Mouse (Mus musculus) E14TG2a.4 (cell line): ENCODE measurements around the gene Acvr2a.
A peak's percentile ranks its signal among the peaks of the same experiment; 100 is the strongest.

Source experiments
- H3K27me3 ChIP-seq: 2 replicates; pipeline ENCODE4 v1.6.1; 2014; ENCODE audit warnings: low read length, control low read depth; ENCODE audit not compliant: insufficient read depth
- H3K36me3 ChIP-seq: 2 replicates; pipeline ENCODE4 v1.6.1; 2014; ENCODE audit warnings: low read length, control low read depth; ENCODE audit not compliant: insufficient read depth
- H3K4me1 ChIP-seq: replicated peaks from 2 replicates; pipeline ENCODE4 v1.6.1; 2014; ENCODE audit warnings: low read depth, low read length, control low read depth
- H3K4me3 ChIP-seq: replicated peaks from 2 replicates; pipeline ENCODE4 v1.5.1; 2014; ENCODE audit warnings: mild to moderate bottlenecking, low read length
- H3K9me3 ChIP-seq: 2 replicates; pipeline ENCODE4 v1.6.1; 2014; ENCODE audit warnings: low read length, control low read depth
- CTCF ChIP-seq: conservative IDR thresholded peaks from 2 replicates; pipeline ENCODE4 v1.5.1; 2014; ENCODE audit warnings: low read length
- NANOG ChIP-seq: IDR thresholded peaks from 2 replicates; pipeline ENCODE4 v1.6.1; 2014; ENCODE audit warnings: borderline replicate concordance, low read length, mixed read lengths
- POU5F1 ChIP-seq: IDR thresholded peaks from 2 replicates; pipeline ENCODE4 v1.6.1; 2014; ENCODE audit warnings: low read length, borderline replicate concordance

Gene Acvr2a

GRCm38 (mm10) chr2:48815039-48815590, 1.2 kb downstream of the Acvr2a start:
- Histone ChIP-seq H3K36me3 (no peaks in the 10 kb centered on the region), H3K4me1 (peaks cover 36% of the 10 kb centered on the region), H3K27me3 (peaks cover 14% of the 10 kb centered on the region), H3K4me3 (peak overlapping the region; percentile 89), H3K9me3 (peaks cover 3% of the 10 kb centered on the region; the same call in 1 of the 2 replicates)
- TF ChIP-seq NANOG, result no peak

- Histone ChIP-seq H3K36me3 (no peaks in the 10 kb centered on the region), H3K27me3 (peaks cover 14% of the 10 kb centered on the region)
Observed at GRCm38 (mm10) chr2:48816141-48817028, 2.5 kb downstream of the Acvr2a start.

GRCm38 (mm10) chr2:48825878-48826277, 12.0 kb downstream of the Acvr2a start:
- TF ChIP-seq CTCF (no peak), NANOG (no peak), POU5F1 (no peak)
- H3K27me3 ChIP-seq, result no peaks in the 10 kb centered on the region
- H3K36me3 ChIP-seq, result no peaks in the 10 kb centered on the region
- no peak overlapping the region for H3K4me3 ChIP-seq
- H3K9me3 ChIP-seq, result no peaks in the 10 kb centered on the region
- H3K4me1 ChIP-seq, result no peaks in the 10 kb centered on the region

More at GRCm38 (mm10) chr2:48816141-48817028, 2.5 kb downstream of the Acvr2a start:
- no peak for TF ChIP-seq POU5F1
- TF ChIP-seq NANOG, result no peak
- no peak for TF ChIP-seq CTCF
- Histone ChIP-seq H3K9me3 (no peaks in the 10 kb centered on the region), H3K4me1 (peaks cover 39% of the 10 kb centered on the region), H3K4me3 (0 out of 2 replicates have a peak overlapping the region, but pooled peaks have one; percentile 89)

GRCm38 (mm10) chr2:48826380-48826779, 12.5 kb downstream of the Acvr2a start:
- TF ChIP-seq CTCF (no peak), POU5F1 (no peak)
- H3K27me3 ChIP-seq, result no peaks in the 10 kb centered on the region
- no peaks in the 10 kb centered on the region for H3K9me3 ChIP-seq
- no peaks in the 10 kb centered on the region for H3K4me1 ChIP-seq
- no peaks in the 10 kb centered on the region for H3K36me3 ChIP-seq
- H3K4me3 ChIP-seq, result no peak overlapping the region

- Histone ChIP-seq H3K4me3 (no peak overlapping the region), H3K36me3 (no peaks in the 10 kb centered on the region), H3K9me3 (no peaks in the 10 kb centered on the region), H3K4me1 (peaks cover 4% of the 10 kb centered on the region; the same call in 1 of the 2 replicates), H3K27me3 (no peaks in the 10 kb centered on the region)
- TF ChIP-seq POU5F1, result no peak
- no peak for TF ChIP-seq CTCF
- no peak for TF ChIP-seq NANOG
Observed at GRCm38 (mm10) chr2:48830492-48830891, 16.6 kb downstream of the Acvr2a start.

GRCm38 (mm10) chr2:48832305-48832704, 18.4 kb downstream of the Acvr2a start:
- no peaks in the 10 kb centered on the region for H3K9me3 ChIP-seq
- H3K4me3 ChIP-seq, result no peak overlapping the region
- no peaks in the 10 kb centered on the region for H3K27me3 ChIP-seq
- H3K4me1 ChIP-seq, result peaks cover 4% of the 10 kb centered on the region; the same call in 1 of the 2 replicates
- TF ChIP-seq POU5F1, result no peak
- no peak for TF ChIP-seq CTCF
- no peak for TF ChIP-seq NANOG
- no peaks in the 10 kb centered on the region for H3K36me3 ChIP-seq

- H3K4me3 ChIP-seq, result no peak overlapping the region
- H3K36me3 ChIP-seq, result no peaks in the 10 kb centered on the region
Observed at GRCm38 (mm10) chr2:48833884-48834450, 20.1 kb downstream of the Acvr2a start.

GRCm38 (mm10) chr2:48841611-48842470, 27.9 kb downstream of the Acvr2a start:
- Histone ChIP-seq H3K27me3 (no peaks in the 10 kb centered on the region), H3K4me3 (no peak overlapping the region), H3K36me3 (no peaks in the 10 kb centered on the region), H3K9me3 (no peaks in the 10 kb centered on the region), H3K4me1 (no peaks in the 10 kb centered on the region)
- TF ChIP-seq CTCF, result no peak
- no peak for TF ChIP-seq NANOG
- TF ChIP-seq POU5F1, result no peak

More at GRCm38 (mm10) chr2:48833884-48834450, 20.1 kb downstream of the Acvr2a start:
- no peaks in the 10 kb centered on the region for H3K9me3 ChIP-seq
- TF ChIP-seq CTCF (no peak), NANOG (no peak), POU5F1 (no peak)
- no peaks in the 10 kb centered on the region for H3K27me3 ChIP-seq
- peaks cover 4% of the 10 kb centered on the region; the same call in 1 of the 2 replicates for H3K4me1 ChIP-seq
